Mouse (Mus musculus) heart, embryonic 10.5 days (tissue): Measurements from ENCODE around the gene Gse1. TPM values are rescaled to one million over a fixed set of nuclear protein-coding genes. Genes with fewer than 3 reads are reported as not detected.

Experiments used
- DNase-seq: peaks from one replicate; pipeline ENCODE4 v3.0.0-alpha.2; 2017; ENCODE audit warnings: low spot score
- H3K27ac ChIP-seq: fragments of 300-500 bp; sonication (generic); 2 replicates; pipeline ENCODE4 v1.5.1; 2016; ENCODE audit warnings: mild to moderate bottlenecking
- H3K27me3 ChIP-seq: fragments of 300-500 bp; sonication (generic); 2 replicates; pipeline ENCODE4 v1.6.1; 2016; ENCODE audit warnings: mild to moderate bottlenecking; ENCODE audit not compliant: poor library complexity, insufficient read depth, severe bottlenecking
- H3K36me3 ChIP-seq: fragments of 300-500 bp; sonication (generic); 2 replicates; pipeline ENCODE4 v1.6.1; 2016; ENCODE audit warnings: mild to moderate bottlenecking, moderate library complexity
- H3K4me1 ChIP-seq: fragments of 300-500 bp; sonication (generic); 2 replicates; pipeline ENCODE4 v1.6.1; 2016; ENCODE audit warnings: mild to moderate bottlenecking
- H3K4me3 ChIP-seq: fragments of 300-500 bp; sonication (generic); 2 replicates; pipeline ENCODE4 v1.5.1; 2016; ENCODE audit warnings: mild to moderate bottlenecking, moderate library complexity
- H3K9me3 ChIP-seq: fragments of 300-500 bp; sonication (generic); 2 replicates; pipeline ENCODE4 v1.6.1; 2016; ENCODE audit warnings: mild to moderate bottlenecking, moderate library complexity
- WGBS: fragments of 180-500 bp; shearing (Covaris S2); methylation state at CpG from one replicate; pipeline ENCODE4 v1.1.7; 2016; 5-methylcytosine and 5-hydroxymethylcytosine counted together
- polyA plus RNA-seq: library from polyadenylated mRNA; unstranded; fragments of >200 nt; fragmentation: Nextera tagmentation; extraction: Ambion mirVana; gene quantifications from 2 replicates; pipeline ENCODE4 v1.2.1, GENCODE M21; 2016

Gse1 gene
- polyA plus RNA-seq, 1 experiment from 2014 or later: 13.7 TPM

DNA sequence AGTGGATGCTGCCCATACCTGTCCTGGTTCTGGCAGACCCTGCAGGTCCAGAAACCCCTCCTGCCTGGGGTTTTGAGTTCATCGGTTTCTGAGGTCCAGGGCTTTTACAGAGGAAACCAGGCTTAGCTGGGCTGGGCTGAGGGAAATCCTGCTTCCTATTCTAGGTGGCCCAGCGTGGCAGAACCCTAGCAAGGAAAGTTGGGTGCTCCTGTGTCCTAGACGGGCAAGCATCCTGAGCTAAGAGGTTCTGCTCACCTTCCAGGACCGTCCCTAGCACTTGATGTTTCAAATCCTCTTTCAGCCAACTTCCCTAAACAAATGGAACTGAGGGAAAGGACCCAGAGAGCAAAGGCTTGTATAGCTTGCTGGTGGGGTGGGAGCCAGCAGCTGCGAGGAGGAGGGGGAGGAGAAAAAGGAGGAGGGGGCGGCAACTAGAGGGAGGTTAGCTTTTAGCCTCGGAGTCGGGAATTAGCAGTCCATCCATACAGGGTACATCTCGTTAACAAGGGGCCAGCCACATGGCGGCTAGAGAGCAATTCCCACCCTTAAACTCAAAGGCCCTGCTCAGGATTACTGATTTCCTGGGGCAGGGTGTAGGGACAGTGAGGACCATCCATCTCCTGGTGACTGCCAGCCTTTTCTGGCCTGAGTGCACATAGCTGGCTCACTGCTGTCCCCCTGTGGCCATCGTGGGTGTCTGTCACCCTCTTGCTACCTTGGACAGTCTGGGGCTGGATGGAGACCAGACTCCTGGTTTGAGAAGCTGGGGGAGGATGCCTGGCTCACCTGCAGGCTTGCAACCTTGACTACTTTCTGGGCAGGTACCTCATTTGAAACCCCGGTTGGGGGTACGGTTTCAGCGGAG is 306.5 kb downstream of the Gse1 start:
- peak overlapping the region; percentile 85; the same call in 1 of the 2 replicates for H3K27ac ChIP-seq
- peak; percentile 96 for DNase-seq
- no peaks in the 10 kb centered on the region for H3K9me3 ChIP-seq
- peaks cover 95% of the 10 kb centered on the region for H3K4me1 ChIP-seq
- 14% methylated on average over 14 of the region's 14 CpGs for WGBS
- H3K27me3 ChIP-seq: peaks cover 14% of the 10 kb centered on the region; the same call in 1 of the 2 replicates
- H3K36me3 ChIP-seq: no peaks in the 10 kb centered on the region
- H3K4me3 ChIP-seq: peak overlapping the region; percentile 83; the same call in 1 of the 2 replicates

GRCm38 (mm10) chr8:120535452-120536305 is 307.4 kb downstream of the Gse1 start:
- no peaks in the 10 kb centered on the region for H3K36me3 ChIP-seq
- H3K4me3 ChIP-seq: peak overlapping the region; percentile 83
- H3K4me1 ChIP-seq: peaks cover 100% of the 10 kb centered on the region
- H3K27ac ChIP-seq: peak overlapping the region; percentile 97
- H3K27me3 ChIP-seq: peaks cover 14% of the 10 kb centered on the region; the same call in 1 of the 2 replicates
- under 1% methylated on average over 79 of the region's 79 CpGs for WGBS
- DNase-seq: no peak
- H3K9me3 ChIP-seq: no peaks in the 10 kb centered on the region

DNA sequence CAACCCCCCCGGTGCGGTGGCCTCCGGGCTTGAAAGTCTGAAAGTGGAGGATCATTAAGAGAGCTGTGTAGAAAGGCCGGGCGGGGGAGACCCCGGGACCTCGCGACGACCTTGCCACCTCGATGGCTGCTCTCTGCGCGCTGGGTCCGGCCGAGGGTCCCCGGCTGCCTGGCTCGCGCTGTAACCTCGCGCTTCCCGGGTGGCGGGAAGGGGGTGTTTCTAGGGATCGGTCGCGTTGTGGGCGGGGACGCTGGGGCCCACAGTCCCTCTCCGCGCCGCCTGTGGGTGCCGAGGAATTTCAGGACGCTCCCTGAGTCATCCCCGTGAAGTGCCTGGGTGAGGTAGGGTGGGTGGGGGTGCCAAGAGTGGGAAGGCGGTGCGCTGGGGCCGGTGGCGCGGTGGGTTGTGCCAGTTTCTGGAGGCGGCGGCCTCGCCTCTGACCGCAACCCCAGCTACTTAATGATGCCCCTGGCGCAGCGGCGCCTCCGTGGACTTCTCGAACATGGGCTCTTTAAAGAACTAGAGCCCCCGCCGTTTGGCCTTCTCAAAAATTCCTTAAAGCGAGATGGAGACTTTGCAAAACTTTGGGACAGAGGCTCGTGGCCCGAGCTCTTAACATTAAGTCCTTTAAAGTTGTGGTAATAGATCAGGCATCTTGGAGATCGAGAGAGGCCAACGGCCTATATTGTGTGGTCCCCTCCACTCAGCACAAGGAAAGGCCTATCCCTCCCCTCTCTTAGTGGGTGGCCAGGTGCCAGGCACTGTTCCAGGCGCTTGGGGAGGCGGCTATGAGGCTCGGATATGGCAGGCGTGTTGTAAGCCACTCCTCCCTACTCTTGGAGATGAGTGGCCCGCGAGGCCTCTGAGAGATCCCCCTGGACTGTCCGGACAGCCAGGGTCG is 308.3 kb downstream of the Gse1 start:
- DNase-seq: no peak
- Histone ChIP-seq H3K27me3 (peaks cover 14% of the 10 kb centered on the region; the same call in 1 of the 2 replicates), H3K27ac (peak overlapping the region; percentile 97), H3K9me3 (no peaks in the 10 kb centered on the region), H3K4me1 (peaks cover 98% of the 10 kb centered on the region), H3K36me3 (no peaks in the 10 kb centered on the region), H3K4me3 (peak overlapping the region; percentile 83)
- under 1% methylated on average over 60 of the region's 61 CpGs for WGBS

DNA sequence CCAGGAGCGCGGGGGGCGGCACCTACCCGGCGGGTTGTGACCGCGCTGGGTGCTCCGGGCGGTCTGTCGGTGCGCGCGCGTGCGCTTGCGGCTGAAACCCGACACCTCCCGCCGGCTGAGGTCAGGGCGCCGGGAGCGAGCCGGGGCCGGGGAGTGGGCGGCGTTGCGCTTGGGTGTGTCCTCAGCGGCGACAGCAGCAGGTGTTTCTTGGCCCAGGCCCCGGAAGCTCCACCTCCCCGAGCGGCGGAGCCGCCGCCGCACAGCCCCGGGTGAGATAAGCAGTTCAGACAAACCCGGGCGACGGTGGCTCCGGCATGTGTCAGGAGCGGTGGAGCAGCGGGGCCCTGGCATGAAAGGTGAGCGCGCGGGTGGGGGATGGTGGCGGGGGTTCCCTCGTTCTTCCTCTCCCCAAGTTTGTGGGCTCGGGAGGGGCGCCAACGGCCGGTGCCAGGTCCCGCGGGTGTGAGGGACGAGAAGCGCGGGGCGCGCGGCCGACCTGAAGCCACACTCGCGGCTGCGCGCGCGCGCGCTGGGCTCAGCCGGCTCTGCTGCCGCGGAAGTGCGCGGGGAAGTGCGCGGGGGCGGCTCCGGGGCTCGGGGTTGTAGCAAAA is 309.1 kb downstream of the Gse1 start:
- 0% methylated on average over 78 of the region's 79 CpGs for WGBS
- Histone ChIP-seq H3K4me3 (peak overlapping the region; percentile 83), H3K27ac (peak overlapping the region; percentile 97), H3K9me3 (no peaks in the 10 kb centered on the region), H3K4me1 (peaks cover 98% of the 10 kb centered on the region), H3K36me3 (no peaks in the 10 kb centered on the region), H3K27me3 (peaks cover 14% of the 10 kb centered on the region; the same call in 1 of the 2 replicates)
- peak; percentile 96 for DNase-seq

- H3K36me3 ChIP-seq: no peaks in the 10 kb centered on the region
- peaks cover 14% of the 10 kb centered on the region; the same call in 1 of the 2 replicates for H3K27me3 ChIP-seq
- H3K27ac ChIP-seq: peak overlapping the region; percentile 97
- WGBS: under 1% methylated on average over 44 of the region's 46 CpGs
- H3K4me1 ChIP-seq: peaks cover 98% of the 10 kb centered on the region
- no peaks in the 10 kb centered on the region for H3K9me3 ChIP-seq
- H3K4me3 ChIP-seq: peak overlapping the region; percentile 83
- DNase-seq: no peak
Measured at GRCm38 (mm10) chr8:120537818-120538396, 309.7 kb downstream of the Gse1 start.

- peak overlapping the region; percentile 83 for H3K4me3 ChIP-seq
- H3K27me3 ChIP-seq: peaks cover 9% of the 10 kb centered on the region; the same call in 1 of the 2 replicates
- no peaks in the 10 kb centered on the region for H3K36me3 ChIP-seq
- H3K27ac ChIP-seq: peak overlapping the region; percentile 97
- H3K4me1 ChIP-seq: peaks cover 98% of the 10 kb centered on the region
- no peak for DNase-seq
- H3K9me3 ChIP-seq: no peaks in the 10 kb centered on the region
- under 1% methylated on average over 36 of the region's 37 CpGs for WGBS
Measured at GRCm38 (mm10) chr8:120538397-120539240, 310.4 kb downstream of the Gse1 start.

DNA sequence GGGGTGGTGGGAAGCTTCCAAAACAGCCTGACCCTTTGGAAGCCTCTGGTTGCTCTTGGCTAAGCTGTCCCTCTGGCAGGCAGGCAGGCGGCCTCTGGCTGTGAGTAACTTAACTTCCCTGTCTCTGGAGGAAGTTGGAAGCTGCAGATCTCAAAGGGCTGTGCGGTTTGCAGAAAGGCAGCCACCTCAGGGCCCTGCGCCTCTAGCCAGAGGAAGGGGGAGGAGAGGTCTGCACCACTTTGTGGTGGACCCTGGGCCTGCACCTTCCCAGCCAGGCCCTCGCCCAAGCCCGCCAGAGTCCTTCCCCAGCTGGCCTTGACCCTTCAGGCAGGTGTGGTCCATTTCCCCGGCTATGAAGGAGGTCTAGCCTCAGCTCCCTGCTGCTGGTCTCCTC is 311.1 kb downstream of the Gse1 start:
- 0 out of 2 replicates have a peak, but pooled peaks cover 6% of the 10 kb centered on the region for H3K27me3 ChIP-seq
- H3K9me3 ChIP-seq: no peaks in the 10 kb centered on the region
- H3K36me3 ChIP-seq: no peaks in the 10 kb centered on the region
- peaks cover 98% of the 10 kb centered on the region for H3K4me1 ChIP-seq
- H3K4me3 ChIP-seq: peak overlapping the region; percentile 83
- WGBS: 31% methylated on average over 6 of the region's 6 CpGs
- DNase-seq: no peak
- peak overlapping the region; percentile 97 for H3K27ac ChIP-seq

- Histone ChIP-seq H3K9me3 (no peaks in the 10 kb centered on the region), H3K36me3 (no peaks in the 10 kb centered on the region), H3K4me1 (peaks cover 91% of the 10 kb centered on the region), H3K4me3 (peak overlapping the region; percentile 83), H3K27ac (peak overlapping the region; percentile 97), H3K27me3 (0 out of 2 replicates have a peak, but pooled peaks cover under 1% of the 10 kb centered on the region)
- 23% methylated on average over 23 of the region's 23 CpGs for WGBS
- no peak for DNase-seq
Measured at GRCm38 (mm10) chr8:120539775-120540625, 311.7 kb downstream of the Gse1 start.

GRCm38 (mm10) chr8:120542995-120543394 is 314.7 kb downstream of the Gse1 start:
- 32% methylated on average over 13 of the region's 13 CpGs for WGBS
- H3K4me1 ChIP-seq: peaks cover 89% of the 10 kb centered on the region
- peak overlapping the region; percentile 1; the same call in 1 of the 2 replicates for H3K4me3 ChIP-seq
- no peaks in the 10 kb centered on the region for H3K9me3 ChIP-seq
- H3K36me3 ChIP-seq: no peaks in the 10 kb centered on the region
- DNase-seq: no peak
- no peaks in the 10 kb centered on the region for H3K27me3 ChIP-seq
- H3K27ac ChIP-seq: peak overlapping the region; percentile 23; the same call in 1 of the 2 replicates

- no peak for DNase-seq
- 59% methylated on average over 8 of the region's 8 CpGs for WGBS
- Histone ChIP-seq H3K9me3 (no peaks in the 10 kb centered on the region), H3K36me3 (no peaks in the 10 kb centered on the region), H3K4me1 (peaks cover 89% of the 10 kb centered on the region), H3K27ac (peak overlapping the region; percentile 23; the same call in 1 of the 2 replicates), H3K4me3 (peak overlapping the region; percentile 1; the same call in 1 of the 2 replicates), H3K27me3 (no peaks in the 10 kb centered on the region)
Measured at GRCm38 (mm10) chr8:120543416-120544055, 315.3 kb downstream of the Gse1 start.
